Mouse (Mus musculus): ENCODE results near the gene Ttc33. TPM values are rescaled to one million over a fixed set of nuclear protein-coding genes. Genes with fewer than 3 reads are reported as not detected.

The Ttc33 gene
- total RNA-seq, 4 experiments from 2014 or later = 41.9 to 46.4 (median 43.9) TPM

- DNase-seq (ENCODE audit: low spot score) = peak; percentile 62
Observed at GRCm38 (mm10) chr15:5241304-5242201, 56.2 kb downstream of the Ttc33 start.

GRCm38 (mm10) chr15:5242241-5243035, 57.1 kb downstream of the Ttc33 start:
- peak; percentile 31 for DNase-seq (ENCODE audit: low spot score)

- DNase-seq (ENCODE audit: low spot score) = peak; percentile 42
Observed at GRCm38 (mm10) chr15:5243036-5243958, 58.0 kb downstream of the Ttc33 start.

GRCm38 (mm10) chr15:5243959-5244905, 58.9 kb downstream of the Ttc33 start, which contains the start of gene Ptger4:
Ptger4 (minus strand) TSS chr15:5244187.
- peak; percentile 96 for DNase-seq (ENCODE audit: low spot score)

GRCm38 (mm10) chr15:5250182-5250581, 64.9 kb downstream of the Ttc33 start:
- DNase-seq (ENCODE audit: low spot score) = no peak

GRCm38 (mm10) chr15:5260183-5260582, 74.9 kb downstream of the Ttc33 start:
- DNase-seq (ENCODE audit: low spot score) = no peak

GRCm38 (mm10) chr15:5261004-5261403, 75.7 kb downstream of the Ttc33 start:
- no peak for DNase-seq (ENCODE audit: low spot score)

GRCm38 (mm10) chr15:5262095-5262667, 76.9 kb downstream of the Ttc33 start:
- no peak for DNase-seq (ENCODE audit: low spot score)

GRCm38 (mm10) chr15:5262874-5263504, 77.7 kb downstream of the Ttc33 start:
- DNase-seq (ENCODE audit: low spot score) = no peak

GRCm38 (mm10) chr15:5266095-5266494, 80.8 kb downstream of the Ttc33 start:
- no peak for DNase-seq (ENCODE audit: low spot score)

Other genes with a start within 250 kb of the Ttc33 start
- 1 to 10 TPM in 2 of 4 experiments, under 1 TPM in 2; 0.65 to 5.3 (median 2.5) TPM for gene C7, start 121.8 kb upstream of the Ttc33 start, total RNA-seq (2022)
- gene Card6, start 77.0 kb upstream of the Ttc33 start, total RNA-seq (2022) = 1 to 10 TPM; 8.1 to 9.1 (median 8.7) TPM
- gene Rpl37, start 68.9 kb upstream of the Ttc33 start, total RNA-seq (2022) = 100 to 1,000 TPM; 173 to 245 (median 203) TPM
- 10 to 100 TPM; 12.1 to 14.4 (median 13.9) TPM for gene Prkaa1, start 41.7 kb upstream of the Ttc33 start, total RNA-seq (2022)
- gene Ptger4, start 58.7 kb downstream of the Ttc33 start, total RNA-seq (2022) = 1 to 10 TPM; 2.6 to 4.1 (median 3.1) TPM